Mouse (Mus musculus): ENCODE measurements around the gene Ptpn18. TPM values are rescaled to one million over a fixed set of nuclear protein-coding genes. Genes with fewer than 3 reads are reported as not detected.

The Ptpn18 gene
- total and polyA plus RNA-seq, 3 experiments = 84.9 to 205 (median 155) TPM

DNA sequence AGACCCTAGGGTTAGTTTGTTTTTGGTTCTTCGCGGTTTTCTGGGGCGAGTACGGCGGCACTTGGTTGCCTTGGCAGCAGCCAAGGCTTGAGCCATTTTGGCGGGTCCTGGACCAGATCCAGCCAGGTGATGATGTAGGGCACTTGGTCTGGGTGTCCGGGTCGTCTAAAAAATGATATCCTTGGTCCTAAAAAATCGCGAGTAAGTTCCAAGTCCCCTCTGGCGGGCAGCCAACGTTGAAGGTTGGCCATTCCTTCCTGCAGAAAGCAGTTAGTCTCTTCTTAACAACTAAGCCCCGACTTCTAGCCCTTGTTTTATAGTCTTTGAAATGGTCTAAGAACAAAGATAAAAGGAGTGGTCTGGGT lies 27.2 kb upstream of the Ptpn18 start:
- no peak for DNase-seq (ENCODE audit: extremely low read depth)
- Histone ChIP-seq H3K9ac (ENCODE audit: insufficient read depth, low read depth) (no peak overlapping the region), H3K36me3 (replicated peaks in 1 of 2; ENCODE audit: control insufficient read depth in 1 of 2, insufficient read depth in 1 of 2, low read length in 1 of 2) (peaks cover under 1 to 7% of the 10 kb centered on the region in 2 experiments), H3K9me3 (replicated peaks; ENCODE audit: low read length) (peaks cover 23% of the 10 kb centered on the region), H3K4me2 (ENCODE audit: insufficient read depth, low read depth, poor library complexity, severe bottlenecking) (no peak overlapping the region), H3K79me2 (replicated peaks; ENCODE audit: control insufficient read depth, extremely low read depth, insufficient read depth, poor library complexity, severe bottlenecking) (no peaks in the 10 kb centered on the region), H3K27me3 (replicated peaks) (no peaks in the 10 kb centered on the region), H3K27ac (ENCODE audit: insufficient read depth, low read depth) (no peak overlapping the region), H3K4me3 (replicated peaks in 1 of 3; ENCODE audit: low read depth in 2 of 3, low read length in 2 of 3, poor library complexity in 1 of 3) (no peak overlapping the region), H3K4me1 (ENCODE audit: control insufficient read depth in 1 of 2, insufficient read depth in 2 of 2) (peaks cover 0 to 19% of the 10 kb centered on the region in 2 experiments; a peak in 3 of 4 replicates)
- in situ Hi-C loops (cut with MboI; ENCODE audit: low pct_ligation_motif_present, low pct_unique_long_range_greater_than_20kb, low sequenced_read_pairs) (no loop called here), dilution Hi-C loops (cut with MboI; ENCODE audit: extremely low pct_ligation_motif_present, extremely low pct_unique_long_range_greater_than_20kb, low sequenced_read_pairs) (no loop called here)
- no peak for TF ChIP-seq ELF1 (IDR thresholded peaks at IDR 0.05; ENCODE audit: low read depth, low read length)
- TF ChIP-seq IRF4 (IDR thresholded peaks at IDR 0.05; ENCODE audit: low read depth, low read length) = no peak
- TF ChIP-seq POLR2A (IDR thresholded peaks at IDR 0.05; ENCODE audit: low read depth, low read length) = no peak
- TF ChIP-seq NRF1 (IDR thresholded peaks at IDR 0.05; ENCODE audit: low read depth, low read length) = no peak
- no peak for TF ChIP-seq RAD21 (IDR thresholded peaks at IDR 0.05; ENCODE audit: low read depth, low read length)
- no peak for TF ChIP-seq MAZ (IDR thresholded peaks at IDR 0.05; ENCODE audit: low read depth, low read length)
- TF ChIP-seq BHLHE40 (IDR thresholded peaks at IDR 0.05; ENCODE audit: low read depth, low read length) = no peak
- TF ChIP-seq CHD2 (IDR thresholded peaks at IDR 0.05; ENCODE audit: low read length) = no peak
- TF ChIP-seq UBTF (IDR thresholded peaks at IDR 0.05; ENCODE audit: low read depth, low read length) = no peak
- no peak for TF ChIP-seq JUN (IDR thresholded peaks at IDR 0.05; ENCODE audit: insufficient read depth, low read depth, low read length)
- TF ChIP-seq SMC3 (IDR thresholded peaks at IDR 0.05; ENCODE audit: low read depth, low read length) = no peak
- TF ChIP-seq USF2 (conservative IDR thresholded peaks at IDR 0.05; ENCODE audit: low read depth, low read length) = no peak
- TF ChIP-seq MXI1 (IDR thresholded peaks at IDR 0.05; ENCODE audit: low read depth, low read length) = no peak
- TF ChIP-seq GABPA (IDR thresholded peaks at IDR 0.05; ENCODE audit: insufficient replicate concordance, low read depth, low read length) = no peak
- TF ChIP-seq ZC3H11A (IDR thresholded peaks at IDR 0.05; ENCODE audit: low read depth, low read length) = no peak
- no peak for TF ChIP-seq CTCF (conservative IDR thresholded peaks at IDR 0.05 in 1 of 2, IDR thresholded peaks at IDR 0.05 in 1 of 2; ENCODE audit: low read depth in 2 of 2, low read length in 2 of 2)

DNA sequence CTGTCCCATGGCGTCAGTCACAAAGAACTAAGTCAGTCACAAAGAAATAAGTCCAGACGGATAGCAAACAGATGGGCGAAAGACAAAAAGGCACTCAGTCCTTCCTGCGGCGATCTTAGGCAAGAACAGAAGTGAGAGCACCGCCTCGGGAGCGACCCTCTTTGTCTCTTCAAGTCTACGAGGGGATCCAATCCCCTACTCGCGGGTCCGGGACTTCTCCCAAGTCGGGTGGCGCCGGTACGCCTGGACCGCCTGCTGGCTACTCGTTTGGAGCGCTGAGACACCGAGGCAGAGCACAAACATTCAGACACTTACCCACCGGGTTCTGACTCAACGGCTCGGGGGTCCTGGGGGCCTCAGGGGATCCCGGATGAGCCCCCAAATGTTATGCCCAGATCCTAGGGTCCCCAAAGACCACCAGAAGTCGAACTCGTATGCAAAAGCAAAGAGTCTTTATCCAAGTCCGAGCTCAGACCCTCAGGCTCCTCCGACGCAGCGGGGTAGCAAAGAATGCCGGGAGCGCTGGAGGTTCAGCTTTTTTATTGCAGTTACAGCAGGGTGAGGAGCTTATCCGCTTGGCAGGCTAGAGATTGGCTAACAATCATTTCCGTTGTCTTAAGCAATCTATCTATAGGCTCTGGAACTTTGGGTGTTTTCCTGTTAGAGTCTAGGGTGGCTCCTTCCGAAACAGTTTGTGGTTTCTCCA lies 26.6 kb upstream of the Ptpn18 start:
- peaks cover 0 to 24% of the 10 kb centered on the region in 2 experiments; a peak in 3 of 4 replicates for H3K4me1 ChIP-seq (ENCODE audit: control insufficient read depth in 1 of 2, insufficient read depth in 2 of 2)
- dilution Hi-C loops (cut with MboI; ENCODE audit: extremely low pct_ligation_motif_present, extremely low pct_unique_long_range_greater_than_20kb, low sequenced_read_pairs) (no loop called here), in situ Hi-C loops (cut with MboI; ENCODE audit: low pct_ligation_motif_present, low pct_unique_long_range_greater_than_20kb, low sequenced_read_pairs) (no loop called here)
- peaks cover 23% of the 10 kb centered on the region for H3K9me3 ChIP-seq (replicated peaks; ENCODE audit: low read length)
- H3K9ac ChIP-seq (ENCODE audit: insufficient read depth, low read depth) = no peak overlapping the region
- no peak overlapping the region for H3K27ac ChIP-seq (ENCODE audit: insufficient read depth, low read depth)
- H3K4me2 ChIP-seq (ENCODE audit: insufficient read depth, low read depth, poor library complexity, severe bottlenecking) = no peak overlapping the region
- H3K27me3 ChIP-seq (replicated peaks) = no peaks in the 10 kb centered on the region
- DNase-seq (ENCODE audit: extremely low read depth) = no peak
- TF ChIP-seq NRF1 (IDR thresholded peaks at IDR 0.05; ENCODE audit: low read depth, low read length) = no peak
- TF ChIP-seq HCFC1 (IDR thresholded peaks at IDR 0.05; ENCODE audit: low read depth, low read length) = no peak
- no peak for TF ChIP-seq CHD1 (IDR thresholded peaks at IDR 0.05; ENCODE audit: low read depth, low read length)
- TF ChIP-seq MEF2A (IDR thresholded peaks at IDR 0.05; ENCODE audit: borderline replicate concordance, low read depth, low read length) = no peak
- no peak for TF ChIP-seq ZKSCAN1 (IDR thresholded peaks at IDR 0.05; ENCODE audit: borderline replicate concordance, low read depth, low read length)
- TF ChIP-seq POLR2AphosphoS2 (IDR thresholded peaks at IDR 0.05; ENCODE audit: low read depth, low read length) = no peak
- TF ChIP-seq BHLHE40 (IDR thresholded peaks at IDR 0.05; ENCODE audit: low read depth, low read length) = no peak
- no peak for TF ChIP-seq TCF12 (IDR thresholded peaks at IDR 0.05; ENCODE audit: low read depth, low read length)
- TF ChIP-seq ZMIZ1 (IDR thresholded peaks at IDR 0.05; ENCODE audit: low read depth, low read length) = no peak
- TF ChIP-seq USF2 (conservative IDR thresholded peaks at IDR 0.05; ENCODE audit: low read depth, low read length) = no peak
- TF ChIP-seq JUN (IDR thresholded peaks at IDR 0.05; ENCODE audit: insufficient read depth, low read depth, low read length) = no peak
- no peak for TF ChIP-seq EP300 (IDR thresholded peaks at IDR 0.05; ENCODE audit: low read length)
- TF ChIP-seq MAFK (IDR thresholded peaks at IDR 0.05; ENCODE audit: insufficient replicate concordance, low read length) = no peak
- TF ChIP-seq MXI1 (IDR thresholded peaks at IDR 0.05; ENCODE audit: low read depth, low read length) = no peak
- TF ChIP-seq MYC (IDR thresholded peaks at IDR 0.05; ENCODE audit: low read depth, low read length) = no peak
- no peaks in the 10 kb centered on the region for H3K79me2 ChIP-seq (replicated peaks; ENCODE audit: control insufficient read depth, extremely low read depth, insufficient read depth, poor library complexity, severe bottlenecking)
- H3K36me3 ChIP-seq (replicated peaks in 1 of 2; ENCODE audit: control insufficient read depth in 1 of 2, insufficient read depth in 1 of 2, low read length in 1 of 2) = peaks cover 6 to 10% of the 10 kb centered on the region in 2 experiments
- no peak overlapping the region for H3K4me3 ChIP-seq (replicated peaks in 1 of 3; ENCODE audit: low read depth in 2 of 3, low read length in 2 of 3, poor library complexity in 1 of 3)

Data from CH12.LX (cell line).